Mouse (Mus musculus) c-Kit-positive CD71-negative TER-119-negative erythroid progenitor cells, embryonic 14.5 days (primary cell): ENCODE results near the gene Galntl6.
"Not testable (repeated sequence)": the region's sequence is repeated elsewhere in the genome, so short reads cannot be mapped to it uniquely, and the experiment has no call there.

Experiments used
- DNase-seq: peaks from one replicate; pipeline ENCODE4 v3.0.0-alpha.2; 2013; ENCODE audit warnings: low read depth

The Galntl6 gene

DNA sequence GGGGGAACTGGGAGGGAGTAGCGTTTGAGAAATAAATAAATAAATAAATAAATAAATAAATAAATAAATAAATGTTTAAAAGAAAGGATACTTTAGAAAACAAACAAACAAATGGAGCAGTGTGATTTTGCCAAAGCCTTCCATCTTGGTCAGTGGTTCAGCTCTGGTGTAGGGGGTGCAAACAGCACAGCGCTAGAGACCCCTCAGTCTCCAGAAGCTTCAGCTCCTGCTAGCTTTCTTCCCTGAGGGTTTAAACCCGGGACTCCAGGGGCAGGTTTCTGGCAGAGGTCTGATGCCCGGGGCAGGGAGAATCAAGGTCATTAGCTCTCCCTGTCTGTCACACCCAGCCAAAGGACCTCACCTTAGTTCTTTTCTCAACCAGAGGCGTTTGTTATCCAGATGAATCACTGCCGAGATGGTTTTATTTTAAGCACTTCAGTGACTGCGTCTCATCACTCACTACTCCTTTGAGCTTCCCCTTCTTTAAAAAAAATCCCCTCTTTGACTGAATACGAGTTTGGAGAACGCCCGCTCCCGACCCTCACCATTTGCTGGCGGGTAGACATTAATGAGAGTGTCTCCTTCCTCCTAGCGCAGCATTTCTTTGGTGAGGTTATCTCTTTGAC is 1146.6 kb downstream of the Galntl6 start:
- DNase-seq, result no peak

GRCm38 (mm10) chr8:57765192-57765591 is 1147.2 kb downstream of the Galntl6 start:
- DNase-seq, result no peak

DNA sequence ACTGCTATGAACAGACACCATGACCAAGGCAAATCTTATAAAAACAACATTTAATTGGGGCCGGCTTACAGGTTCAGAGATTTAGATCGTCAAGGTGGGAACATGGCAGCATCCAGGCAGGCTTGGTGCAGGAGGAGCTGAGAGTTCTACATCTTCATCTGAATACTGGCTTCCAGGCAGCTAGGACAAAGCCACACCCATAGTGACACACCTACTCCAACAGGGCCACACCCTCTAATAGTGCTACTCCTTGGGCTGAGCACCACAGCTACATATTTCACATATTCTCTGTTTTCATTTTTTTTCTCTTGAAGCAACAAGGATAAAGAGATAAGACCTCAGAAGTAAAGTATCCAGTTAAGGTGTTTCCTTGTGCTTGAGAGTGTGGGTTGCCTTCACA is 1149.8 kb downstream of the Galntl6 start:
- not testable (repeated sequence) for DNase-seq

- DNase-seq, result no peak
Measured at GRCm38 (mm10) chr8:57760921-57761320, 1151.5 kb downstream of the Galntl6 start.

DNA sequence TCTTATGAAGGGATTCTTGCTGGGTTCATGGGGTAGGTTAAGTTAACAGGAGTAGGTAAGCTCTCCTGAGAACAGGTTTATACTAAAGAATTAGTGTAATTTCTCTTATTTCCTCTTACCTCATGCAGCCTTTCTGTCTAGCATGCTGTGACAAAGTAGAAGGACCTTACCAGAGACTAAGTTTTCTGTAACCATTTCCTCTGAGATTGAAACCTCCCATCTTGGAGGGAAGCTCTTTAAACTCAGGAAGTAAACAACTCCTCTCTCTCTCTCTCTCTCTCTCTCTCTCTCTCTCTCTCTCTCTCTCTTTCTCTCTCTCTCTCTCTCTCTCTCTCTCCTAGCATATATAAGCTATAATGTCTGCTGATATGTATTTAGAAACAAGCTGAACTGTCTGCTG is 1153.6 kb downstream of the Galntl6 start:
- DNase-seq, result no peak

DNA sequence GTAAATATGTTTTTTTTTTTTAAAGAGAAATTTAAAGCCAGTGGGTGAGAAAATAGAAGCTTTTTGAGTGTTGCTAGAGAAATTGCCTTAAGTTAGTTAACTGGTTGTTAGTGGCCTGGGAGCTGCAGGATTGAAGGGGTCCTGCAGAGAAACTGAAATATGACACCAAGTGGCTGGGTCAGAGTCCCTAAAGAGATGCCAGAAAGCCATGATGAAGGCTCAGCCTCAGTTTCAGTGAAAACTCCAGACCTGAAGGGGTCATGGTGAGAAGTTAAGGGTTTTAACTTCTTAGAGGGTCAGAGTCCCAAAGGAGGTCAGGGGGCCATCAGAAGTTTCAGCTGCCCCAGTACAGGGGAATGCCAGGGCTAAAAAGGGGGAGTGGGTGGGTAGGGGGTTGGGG is 1155.0 kb downstream of the Galntl6 start:
- no peak for DNase-seq

GRCm38 (mm10) chr8:57754066-57754465 is 1158.4 kb downstream of the Galntl6 start:
- DNase-seq, result no peak

DNA sequence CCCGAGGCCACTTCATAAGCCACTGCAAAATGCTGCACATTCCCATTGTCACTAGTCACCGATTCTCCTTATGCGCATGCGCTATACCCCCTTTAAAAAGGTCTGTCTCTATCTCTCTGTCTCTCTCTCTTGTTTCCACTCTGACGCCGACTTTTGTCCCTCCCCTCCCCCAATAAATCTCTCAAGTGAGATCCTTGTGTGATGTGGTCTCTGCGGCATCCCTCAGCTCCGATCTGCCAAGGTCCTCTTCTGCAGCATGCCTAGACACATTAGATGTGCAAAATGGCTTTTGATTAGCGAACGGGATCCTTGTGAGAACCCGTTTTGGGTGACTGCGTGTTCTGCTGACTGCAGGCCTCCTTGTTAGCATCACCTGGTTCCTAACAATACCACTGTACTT is 1168.8 kb downstream of the Galntl6 start:
- no peak for DNase-seq

DNA sequence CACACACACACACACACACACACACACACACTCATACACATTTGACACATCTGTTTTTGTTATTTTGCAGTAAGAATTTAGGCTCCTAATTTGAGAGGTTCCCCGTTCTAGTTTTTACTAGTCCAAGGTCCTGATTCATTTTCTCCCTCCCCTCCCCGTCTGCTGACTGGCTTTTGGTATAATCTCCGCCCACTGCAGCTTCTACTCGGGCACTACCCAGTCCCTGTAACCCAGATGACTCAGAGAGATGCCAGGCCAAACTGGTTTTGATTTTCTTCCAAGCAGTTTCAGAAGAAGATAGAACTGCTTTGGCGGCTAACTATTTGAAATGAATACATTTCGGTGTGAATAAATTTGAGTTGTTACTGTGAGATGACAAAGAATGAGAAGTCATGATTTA is 1170.5 kb downstream of the Galntl6 start:
- DNase-seq, result no peak

DNA sequence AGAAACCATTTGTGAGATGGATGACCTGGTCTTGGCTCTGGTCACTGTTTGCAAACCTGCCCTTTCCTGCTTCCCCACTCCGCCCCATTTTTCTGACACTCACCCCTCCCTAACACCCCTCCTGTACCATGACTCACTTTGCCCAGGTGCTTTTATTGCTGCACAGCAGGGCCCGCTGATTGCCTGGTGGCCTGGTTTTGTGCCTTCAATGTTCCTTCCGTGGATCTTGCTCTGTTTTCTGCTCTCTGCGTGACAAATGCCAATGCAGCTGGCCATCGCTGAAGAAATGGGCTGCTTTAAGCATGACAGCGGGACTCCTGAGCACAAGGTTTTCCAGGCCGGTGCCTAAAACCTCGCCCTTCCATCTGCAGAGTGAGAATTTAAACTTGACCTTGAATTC is 1171.1 kb downstream of the Galntl6 start:
- no peak for DNase-seq

DNA sequence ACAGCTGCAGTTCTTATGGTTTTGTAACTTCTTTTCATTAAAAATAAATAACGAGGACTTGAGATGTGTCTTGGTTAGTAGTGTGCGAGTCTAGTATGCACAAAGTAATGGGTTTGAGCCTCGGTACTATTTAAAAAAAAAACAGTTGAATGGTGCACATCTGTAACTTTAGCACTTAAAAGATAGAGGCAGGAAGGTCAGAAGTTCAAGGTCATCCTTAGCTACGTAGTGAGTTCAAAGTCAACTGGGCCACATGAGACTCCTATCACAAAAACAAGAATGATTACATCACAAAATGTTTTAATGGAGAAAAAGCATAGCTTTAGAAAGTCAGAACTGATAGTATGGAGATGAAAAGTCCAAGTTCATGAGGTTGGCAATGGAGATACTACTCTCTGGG is 1175.2 kb downstream of the Galntl6 start:
- no peak for DNase-seq

DNA sequence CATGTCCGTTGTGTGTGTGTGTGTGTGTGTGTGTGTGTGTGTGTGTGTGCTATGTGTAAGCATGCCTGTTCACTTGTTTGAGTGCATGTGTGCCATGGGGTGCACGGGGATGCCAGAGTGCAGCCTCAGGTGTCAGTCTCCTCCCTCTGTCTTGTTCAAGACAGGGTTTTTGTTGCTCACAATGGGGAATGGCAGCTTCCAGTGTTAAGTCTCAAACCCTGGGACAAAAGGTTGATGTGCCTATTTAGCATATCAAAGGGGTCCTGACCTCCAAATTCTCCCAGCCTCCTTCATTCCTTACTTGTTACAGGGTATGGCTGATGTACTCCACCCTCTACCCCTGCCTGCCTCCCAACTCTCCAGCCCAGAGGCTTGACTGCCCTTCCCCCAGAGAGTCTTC is 1179.6 kb downstream of the Galntl6 start:
- no peak for DNase-seq

- no peak for DNase-seq
Measured at GRCm38 (mm10) chr8:57731666-57732065, 1180.8 kb downstream of the Galntl6 start.

DNA sequence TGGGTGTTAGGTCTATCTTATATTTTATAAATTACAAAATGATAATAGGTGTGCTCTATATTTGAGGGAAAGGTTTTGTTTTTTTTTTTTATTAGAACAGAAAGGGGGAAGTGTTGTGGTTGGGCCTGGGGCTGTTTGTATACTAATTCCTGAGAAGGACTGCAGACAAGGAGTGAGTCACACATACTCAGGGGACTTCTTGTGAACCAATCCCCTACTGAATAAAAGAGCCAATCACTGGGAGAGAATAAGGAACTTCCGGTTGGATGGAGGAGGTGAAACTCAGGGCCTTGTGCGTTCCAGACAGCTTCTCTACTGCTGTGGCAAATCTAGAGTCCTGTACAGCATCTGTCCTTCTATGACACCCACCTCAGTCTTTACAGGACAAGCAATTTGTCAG is 1184.2 kb downstream of the Galntl6 start:
- no peak for DNase-seq

GRCm38 (mm10) chr8:57724843-57725627 is 1187.4 kb downstream of the Galntl6 start:
- no peak for DNase-seq
